Mouse (Mus musculus) lung, postnatal 10 days (tissue): ENCODE data around the gene Inpp4b.

Experiments used
- DNase-seq: peaks from one replicate; pipeline ENCODE4 v3.0.0; 2021

Inpp4b gene

GRCm38 (mm10) chr8:81582906-81583305 is 240.6 kb downstream of the Inpp4b start:
- DNase-seq = no peak

GRCm38 (mm10) chr8:81586783-81587182 is 244.4 kb downstream of the Inpp4b start:
- no peak for DNase-seq

DNA sequence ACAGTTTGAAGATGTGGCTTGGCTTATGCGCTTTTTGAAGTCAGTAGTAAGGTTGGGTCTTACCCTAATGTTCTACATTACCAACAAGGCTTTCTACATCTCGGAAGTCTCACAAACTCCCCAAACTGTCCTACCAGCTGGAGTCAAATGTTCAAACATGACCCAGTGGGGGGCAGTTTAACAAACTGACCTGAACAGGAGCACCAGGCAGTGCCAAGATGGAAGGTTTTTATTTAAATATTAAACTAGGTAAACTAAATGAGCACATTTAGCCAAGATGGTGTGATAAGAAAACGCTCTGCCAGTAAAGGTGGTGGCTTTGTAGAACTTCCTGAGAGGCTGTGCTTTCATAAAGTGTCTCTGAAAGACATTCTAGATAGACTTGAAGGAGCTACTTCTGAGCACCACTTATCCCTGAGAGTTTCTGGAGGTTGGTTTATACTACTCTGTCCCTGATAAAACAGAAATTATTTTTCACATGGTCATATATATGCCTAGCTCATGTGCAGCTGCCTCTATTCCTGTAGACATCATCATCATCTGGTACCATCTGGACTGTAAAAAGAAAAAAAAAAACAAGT is 251.9 kb downstream of the Inpp4b start:
- no peak for DNase-seq

- DNase-seq = no peak
Measured at GRCm38 (mm10) chr8:81599209-81599608, 256.9 kb downstream of the Inpp4b start.

GRCm38 (mm10) chr8:81601136-81601535 is 258.8 kb downstream of the Inpp4b start:
- DNase-seq = no peak

GRCm38 (mm10) chr8:81608082-81608481 is 265.7 kb downstream of the Inpp4b start:
- no peak for DNase-seq

GRCm38 (mm10) chr8:81609064-81609463 is 266.7 kb downstream of the Inpp4b start:
- DNase-seq = no peak

DNA sequence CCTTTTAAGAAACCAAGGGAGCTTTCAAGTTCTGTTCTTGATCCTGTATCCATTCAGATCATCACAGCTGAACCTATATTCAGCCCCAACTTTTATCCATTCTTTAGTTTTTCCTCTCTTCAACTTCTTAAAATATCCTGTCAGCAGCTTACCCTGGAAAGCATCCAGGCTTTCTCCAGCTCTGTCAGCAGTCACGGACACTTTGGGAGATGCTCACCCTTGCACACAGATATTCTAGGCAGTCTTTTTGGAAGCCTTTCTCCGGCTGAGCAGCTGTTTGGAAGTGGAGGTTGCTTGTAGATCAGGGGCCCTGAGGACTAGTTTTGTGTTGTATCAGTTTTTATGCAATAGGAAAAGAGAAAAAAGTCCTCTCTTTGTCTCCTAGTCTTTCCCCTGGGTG is 270.3 kb downstream of the Inpp4b start:
- DNase-seq = peak; percentile 32

DNA sequence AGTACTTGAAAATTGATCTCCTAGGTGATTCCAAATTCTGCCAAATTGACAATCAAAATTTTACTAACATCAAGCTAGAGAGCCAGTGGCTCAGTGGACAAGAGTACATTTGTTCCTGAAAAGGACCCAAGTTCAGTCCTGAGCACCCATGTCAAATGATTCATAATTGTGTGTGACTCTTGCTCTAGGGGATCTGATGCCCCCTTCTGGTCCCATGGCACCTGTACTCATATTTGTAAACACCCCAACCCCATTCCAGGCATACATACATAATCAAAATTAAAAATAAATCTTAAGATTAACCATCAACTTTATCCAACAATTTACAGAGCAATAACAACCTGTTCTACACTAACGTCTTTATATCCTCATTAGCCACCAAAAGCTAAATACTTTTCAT is 271.8 kb downstream of the Inpp4b start:
- no peak for DNase-seq

DNA sequence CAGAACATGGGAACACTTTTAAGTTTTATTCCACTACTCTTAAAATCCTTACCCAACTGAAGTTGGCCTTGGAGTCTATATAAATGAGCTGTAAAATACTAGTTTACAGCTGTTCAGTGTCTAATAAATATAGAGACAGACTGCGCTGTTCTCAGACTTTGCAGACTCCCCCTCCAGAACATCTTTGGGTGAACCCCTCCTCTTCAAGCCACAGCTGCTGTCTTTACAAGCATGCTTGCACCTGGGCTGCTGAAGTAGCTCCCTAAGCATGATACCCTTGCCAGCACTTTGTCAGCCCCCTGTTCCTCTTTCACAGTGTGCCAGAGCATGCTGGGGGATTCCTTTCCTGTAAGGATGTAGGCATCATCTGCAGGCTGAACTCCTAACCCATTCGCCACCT is 272.2 kb downstream of the Inpp4b start:
- no peak for DNase-seq

DNA sequence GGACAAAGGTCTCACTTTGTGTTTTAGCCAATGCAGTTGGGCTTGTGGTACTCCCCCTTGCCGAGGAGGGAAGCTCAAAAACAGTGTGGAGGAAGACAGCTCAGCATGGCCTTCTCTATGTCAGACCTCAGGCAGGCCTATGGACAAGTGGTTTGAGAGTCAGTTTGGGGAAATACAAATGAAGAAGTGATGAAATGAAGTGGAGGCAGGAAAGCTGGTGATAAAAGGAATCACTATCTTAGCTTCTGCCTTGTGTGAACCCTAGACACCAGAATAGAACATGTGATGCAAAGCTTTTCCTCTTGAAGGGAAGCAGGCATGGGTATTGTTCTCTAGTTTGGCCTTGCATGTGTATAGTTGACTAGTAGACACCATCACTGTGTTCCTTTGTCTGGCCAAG is 273.2 kb downstream of the Inpp4b start:
- no peak for DNase-seq

DNA sequence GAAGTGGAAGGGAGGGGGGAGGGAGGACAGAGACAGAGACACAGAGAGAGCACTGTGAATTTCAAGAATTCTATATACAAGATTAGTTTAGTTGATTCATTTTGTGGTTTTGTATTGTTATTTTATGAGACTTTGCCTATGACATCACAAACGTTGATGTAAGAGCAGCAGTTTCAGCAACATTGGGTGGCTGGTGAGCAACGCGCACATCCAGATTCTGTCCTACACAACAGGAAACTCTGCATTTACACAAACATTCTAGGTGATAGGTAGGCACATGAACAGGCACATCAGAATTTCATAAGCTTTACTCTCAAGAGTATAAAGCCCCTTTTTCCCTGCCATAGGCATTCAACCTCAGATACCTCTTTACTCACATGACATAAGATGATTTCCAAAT is 276.6 kb downstream of the Inpp4b start:
- no peak for DNase-seq

- no peak for DNase-seq
Measured at GRCm38 (mm10) chr8:81635015-81635414, 292.7 kb downstream of the Inpp4b start.

- peak; percentile 8 for DNase-seq
Measured at GRCm38 (mm10) chr8:81635912-81636583, 293.7 kb downstream of the Inpp4b start.

DNA sequence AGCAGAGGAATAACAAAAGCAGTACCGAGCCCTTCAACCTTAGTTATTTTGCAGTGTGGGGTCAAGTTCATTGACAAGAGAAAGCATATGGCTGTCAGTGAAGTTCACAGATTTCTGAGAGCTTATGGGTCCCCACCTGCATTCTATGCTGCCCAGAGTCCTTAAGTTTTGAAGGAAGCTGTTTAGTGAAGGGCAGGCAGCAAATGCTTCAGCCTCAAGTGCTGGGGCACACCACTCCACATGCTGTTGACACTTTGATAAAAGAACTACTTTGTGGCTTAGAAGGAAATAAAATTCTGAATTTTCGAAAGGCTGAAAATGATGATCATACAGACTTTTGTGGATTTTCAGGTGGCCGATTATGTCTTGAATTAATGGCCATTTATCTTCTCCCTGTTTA is 296.1 kb downstream of the Inpp4b start:
- DNase-seq = peak; percentile 14

- no peak for DNase-seq
Measured at GRCm38 (mm10) chr8:81639820-81640219, 297.5 kb downstream of the Inpp4b start.

DNA sequence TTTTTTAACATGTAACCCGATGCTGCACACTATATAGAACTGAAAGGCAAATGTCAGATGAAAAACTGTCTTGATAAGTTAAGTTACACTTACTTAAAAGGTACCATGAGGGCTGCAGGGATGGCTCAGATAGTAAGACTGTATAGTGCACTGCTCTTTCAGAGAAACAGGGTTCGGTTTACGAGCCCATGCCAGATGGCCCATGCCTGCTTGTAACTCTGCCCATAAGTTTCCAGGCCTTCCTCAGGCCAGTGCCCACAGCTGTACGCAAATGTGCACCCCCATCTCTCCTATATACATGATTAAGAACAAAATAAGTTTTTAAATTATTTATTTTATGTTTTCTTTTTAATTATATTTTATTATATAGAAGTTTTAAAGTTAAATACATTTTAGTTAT is 300.7 kb downstream of the Inpp4b start:
- no peak for DNase-seq

DNA sequence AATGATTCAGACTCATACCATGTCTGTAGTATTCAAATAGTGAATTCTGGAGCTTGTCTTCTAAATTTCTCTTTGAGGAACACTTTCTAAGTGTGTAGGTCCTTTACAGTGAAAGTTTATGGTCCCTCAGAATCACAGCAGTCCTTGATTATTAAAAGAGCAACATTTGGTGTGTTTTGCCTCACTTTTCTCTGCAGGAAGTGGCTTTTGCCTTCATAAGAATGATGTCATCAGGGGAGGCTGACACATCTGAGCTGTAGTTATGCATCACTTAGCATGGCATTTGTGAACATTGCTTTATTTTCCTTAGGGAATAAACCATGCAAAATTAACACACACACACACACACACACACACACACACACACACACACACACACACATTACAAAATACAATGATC is 349.8 kb downstream of the Inpp4b start:
- DNase-seq = no peak

DNA sequence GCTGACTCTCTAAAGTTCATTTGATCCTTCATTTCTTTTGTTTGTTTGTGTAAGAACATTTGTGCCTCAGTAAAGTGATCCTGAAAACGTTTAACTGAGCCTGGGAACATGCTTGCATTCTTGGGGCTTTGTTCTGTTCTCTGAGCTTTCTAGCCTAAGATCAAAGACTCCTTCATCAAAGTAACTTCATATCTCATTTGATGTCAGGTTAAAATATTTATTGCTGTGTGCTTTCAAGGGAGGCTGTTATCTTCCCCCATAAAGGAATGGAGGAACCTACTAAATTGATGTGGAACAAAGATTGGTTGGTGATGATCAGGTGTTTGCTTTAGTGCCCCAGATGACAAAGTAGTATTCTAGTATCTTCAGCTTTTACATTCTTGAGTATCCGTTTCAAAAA is 352.5 kb downstream of the Inpp4b start:
- no peak for DNase-seq

- no peak for DNase-seq
Measured at GRCm38 (mm10) chr8:81702038-81702437, 359.7 kb downstream of the Inpp4b start.

DNA sequence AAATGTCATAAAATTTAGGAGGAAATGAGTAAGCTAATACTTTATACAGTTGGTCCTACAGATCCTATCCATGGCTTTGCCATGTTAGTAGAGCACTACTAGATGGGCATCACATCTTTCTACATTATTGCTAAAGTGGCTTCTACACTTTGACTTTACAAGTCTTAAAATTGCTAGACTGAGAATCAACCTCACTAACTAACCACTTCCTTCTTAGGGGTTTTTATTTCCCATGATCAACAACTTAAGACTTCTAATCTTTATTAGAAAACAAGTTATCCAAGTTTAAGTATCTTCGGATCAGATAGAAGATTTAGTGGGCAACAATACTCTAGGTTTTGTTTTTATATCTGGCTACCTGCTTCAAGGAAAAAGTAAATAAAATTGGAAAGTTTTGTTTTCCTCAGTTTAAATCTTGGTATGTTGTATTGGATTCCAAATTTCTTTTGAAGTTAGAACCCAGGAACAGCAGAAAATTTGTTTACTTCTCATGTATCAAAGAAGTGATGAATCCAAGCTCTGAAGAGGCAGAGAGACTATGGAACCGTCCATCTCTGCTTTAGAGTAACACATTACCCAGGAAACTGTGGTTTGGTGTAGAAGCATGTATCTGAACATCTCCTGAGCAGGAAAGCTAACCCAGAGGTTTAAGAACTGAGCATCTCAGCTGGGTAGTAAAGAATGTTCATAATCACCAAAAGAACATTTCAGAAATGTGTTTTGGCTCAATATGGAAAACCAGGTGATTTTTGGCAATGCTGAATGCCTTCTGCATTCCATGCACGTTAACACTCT is 361.4 kb downstream of the Inpp4b start:
- DNase-seq = no peak

DNA sequence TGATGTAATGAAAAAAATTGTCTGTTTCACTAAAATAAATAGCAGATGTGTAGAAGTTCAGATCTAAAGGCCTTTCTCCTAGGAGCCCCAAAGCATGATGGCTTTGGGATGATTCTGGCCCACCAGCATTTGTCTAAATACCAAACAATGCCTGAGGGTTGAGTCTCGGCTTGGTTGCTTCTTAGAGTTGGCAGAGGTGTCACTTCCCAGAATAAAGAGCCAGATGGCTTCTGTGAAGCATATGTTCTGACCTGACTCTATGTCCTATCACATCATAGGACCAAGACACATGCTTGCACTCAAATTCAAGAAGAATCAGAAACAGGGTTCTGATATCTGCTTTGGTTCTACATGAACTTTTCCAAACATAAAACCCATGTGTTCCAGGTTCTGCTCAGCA is 365.1 kb downstream of the Inpp4b start:
- no peak for DNase-seq

DNA sequence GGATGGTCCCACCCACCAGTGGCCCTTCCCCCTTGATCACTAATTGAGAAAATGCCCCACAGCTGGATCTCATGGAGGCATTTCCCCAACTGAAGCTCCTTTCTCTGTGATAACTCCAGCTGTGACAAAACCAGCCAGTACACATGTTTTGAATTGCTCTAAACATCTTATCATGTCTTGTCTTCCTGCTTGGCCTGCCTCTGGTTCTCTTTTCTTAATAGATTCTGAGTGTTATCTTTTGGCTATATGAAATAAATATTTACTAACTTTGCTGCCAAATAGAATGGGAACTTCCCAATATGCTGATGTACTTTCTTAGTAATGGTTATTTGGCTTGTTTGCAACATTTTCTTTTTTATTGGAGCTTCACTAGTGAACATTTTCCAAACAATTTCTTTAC is 389.0 kb downstream of the Inpp4b start:
- DNase-seq = no peak

GRCm38 (mm10) chr8:81735655-81736054 is 393.3 kb downstream of the Inpp4b start:
- no peak for DNase-seq
